Mouse (Mus musculus): Measurements from ENCODE around the gene Mapkap1.

- TF ChIP-seq POLR2A (IDR thresholded peaks at IDR 0.05; ENCODE audit: borderline replicate concordance, extremely low read depth, low read depth, low read length): no peak
- no peak for TF ChIP-seq CTCF (IDR thresholded peaks at IDR 0.05; ENCODE audit: insufficient read depth, low read length)
These were observed 267.3 kb downstream of the Mapkap1 start for GRCm38 (mm10) chr2:34673846-34674245.
